Mouse (Mus musculus) liver, adult 2 months (tissue): ENCODE measurements around the gene Gng2.

Source experiments
- CTCF ChIP-seq: fragments of 200-500 bp; IDR thresholded peaks from 2 replicates; pipeline ENCODE4 v1.5.1; 2011; ENCODE audit warnings: low read depth, low read length, control low read depth
- POLR2A ChIP-seq: fragments of 200-500 bp; IDR thresholded peaks from 2 replicates; pipeline ENCODE4 v1.6.1; 2011; ENCODE audit warnings: low read length, control low read depth; ENCODE audit not compliant: insufficient read depth; ENCODE audit errors: extremely low read depth

DNA sequence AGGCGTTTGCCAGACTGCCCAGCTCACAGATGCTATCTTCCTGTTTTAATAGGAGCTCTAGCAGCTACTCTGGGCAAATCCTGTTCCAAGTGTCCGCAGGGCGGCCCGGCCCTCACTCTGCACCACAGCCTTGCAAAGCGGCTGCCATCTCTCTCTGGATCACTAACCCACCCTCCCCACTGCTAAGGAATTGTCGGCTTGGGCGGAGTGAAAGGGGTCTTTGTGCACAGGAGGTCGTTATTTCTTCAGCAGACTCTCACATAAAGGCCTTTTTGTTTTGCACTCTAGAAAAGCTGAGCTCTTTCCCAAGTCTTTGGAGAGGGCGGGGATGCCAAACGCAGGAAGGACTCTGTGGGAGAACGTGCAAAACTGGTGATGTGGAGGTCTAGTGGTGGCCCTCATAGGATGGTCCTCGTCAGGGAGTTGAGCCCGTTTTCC is 57.2 kb downstream of the Gng2 start:
- TF ChIP-seq CTCF (no peak), POLR2A (no peak)
